Mouse (Mus musculus) midbrain, embryonic 14.5 days (tissue): ENCODE results near the gene Paxbp1. TPM values are rescaled to one million over a fixed set of nuclear protein-coding genes. Genes with fewer than 3 reads are reported as not detected.

ENCODE experiments used
- ATAC-seq: fragments of 200-750 bp; cut with Nextera tagmentation; 2 replicates; pipeline ENCODE4 v1.8.0; 2017; ENCODE audit warnings: moderate number of reproducible peaks, moderate library complexity; ENCODE audit not compliant: low FRiP score, low TSS enrichment
- DNase-seq: peaks from one replicate; pipeline ENCODE4 v3.0.0-alpha.2; 2015
- H3K27ac ChIP-seq: fragments of 300-500 bp; sonication (generic); replicated peaks from 2 replicates; pipeline ENCODE4 v1.5.1; 2014; ENCODE audit warnings: mild to moderate bottlenecking, low read depth, low read length, moderate library complexity
- H3K27me3 ChIP-seq: fragments of 300-500 bp; sonication (generic); 2 replicates; pipeline ENCODE4 v1.6.1; 2014; ENCODE audit warnings: low read length, control low read depth, mixed read lengths; ENCODE audit not compliant: control insufficient read depth, insufficient read depth
- H3K36me3 ChIP-seq: fragments of 300-500 bp; sonication (generic); 2 replicates; pipeline ENCODE4 v1.6.1; 2014; ENCODE audit warnings: low read length, control low read depth; ENCODE audit not compliant: control insufficient read depth, insufficient read depth
- H3K4me1 ChIP-seq: fragments of 300-500 bp; sonication (generic); 2 replicates; pipeline ENCODE4 v1.6.1; 2014; ENCODE audit warnings: mild to moderate bottlenecking, antibody characterized with exemption, low read length, control low read depth; ENCODE audit not compliant: control insufficient read depth, insufficient read depth
- H3K4me2 ChIP-seq: fragments of 300-500 bp; sonication (generic); 2 replicates; pipeline ENCODE4 v1.6.1; 2014; ENCODE audit warnings: mild to moderate bottlenecking, low read length, moderate library complexity
- H3K4me3 ChIP-seq: fragments of 300-500 bp; sonication (generic); replicated peaks from 2 replicates; pipeline ENCODE4 v1.5.1; 2014; ENCODE audit warnings: low read depth, low read length
- H3K9ac ChIP-seq: fragments of 300-500 bp; sonication (generic); replicated peaks from 2 replicates; pipeline ENCODE4 v1.6.1; 2014; ENCODE audit warnings: mild to moderate bottlenecking, low read length, moderate library complexity
- H3K9me3 ChIP-seq: fragments of 300-500 bp; sonication (generic); 2 replicates; pipeline ENCODE4 v1.6.1; 2016; ENCODE audit warnings: low read length, control low read depth, mixed read lengths; ENCODE audit not compliant: control insufficient read depth
- WGBS: fragments of 180-500 bp; shearing (Covaris S2); extraction: QIAGEN DNeasy Blood & Tissue Kit; methylation state at CpG from one replicate; pipeline ENCODE4 v1.1.7; 2014; 5-methylcytosine and 5-hydroxymethylcytosine counted together
- polyA plus RNA-seq: library from polyadenylated mRNA; unstranded; fragments of >200 nt; fragmentation: Nextera tagmentation; extraction: Ambion mirVana; gene quantifications from 2 replicates; pipeline ENCODE4 v1.2.1, GENCODE M21; 2014

Gene Paxbp1
- polyA plus RNA-seq, 1 experiment from 2014 or later = 96.8 TPM

- no peak for ATAC-seq
- no peak overlapping the region for H3K4me3 ChIP-seq
- H3K36me3 ChIP-seq = peaks cover 81% of the 10 kb centered on the region
- no peaks in the 10 kb centered on the region for H3K27me3 ChIP-seq
- no peaks in the 10 kb centered on the region for H3K4me1 ChIP-seq
- no peak for DNase-seq
- no peak overlapping the region for H3K27ac ChIP-seq
- H3K9me3 ChIP-seq = no peaks in the 10 kb centered on the region
- H3K9ac ChIP-seq = no peak overlapping the region
- WGBS = 95% methylated on average over 10 of the region's 10 CpGs
- no peak overlapping the region for H3K4me2 ChIP-seq
These were observed 8.5 kb downstream of the Paxbp1 start for GRCm38 (mm10) chr16:91035866-91036265.

GRCm38 (mm10) chr16:91030751-91031150 is 13.6 kb downstream of the Paxbp1 start:
- no peaks in the 10 kb centered on the region for H3K9me3 ChIP-seq
- H3K9ac ChIP-seq = no peak overlapping the region
- no peak overlapping the region for H3K4me2 ChIP-seq
- H3K27ac ChIP-seq = no peak overlapping the region
- 98% methylated on average over 4 of the region's 4 CpGs for WGBS
- H3K4me1 ChIP-seq = no peaks in the 10 kb centered on the region
- H3K4me3 ChIP-seq = no peak overlapping the region
- H3K36me3 ChIP-seq = peaks cover 90% of the 10 kb centered on the region
- no peaks in the 10 kb centered on the region for H3K27me3 ChIP-seq
- DNase-seq = no peak
- ATAC-seq = no peak

GRCm38 (mm10) chr16:91029901-91030300 is 14.4 kb downstream of the Paxbp1 start:
- no peaks in the 10 kb centered on the region for H3K9me3 ChIP-seq

GRCm38 (mm10) chr16:91029161-91029743 is 15.1 kb downstream of the Paxbp1 start:
- Histone ChIP-seq H3K4me3 (no peak overlapping the region), H3K27me3 (no peaks in the 10 kb centered on the region), H3K4me2 (no peak overlapping the region), H3K27ac (no peak overlapping the region), H3K9ac (no peak overlapping the region), H3K9me3 (no peaks in the 10 kb centered on the region), H3K4me1 (no peaks in the 10 kb centered on the region), H3K36me3 (peaks cover 92% of the 10 kb centered on the region)
- ATAC-seq (no peak), DNase-seq (no peak)
- WGBS = 89% methylated on average over 8 of the region's 8 CpGs

More at GRCm38 (mm10) chr16:91029901-91030300, 14.4 kb downstream of the Paxbp1 start:
- 93% methylated on average over 2 of the region's 2 CpGs for WGBS
- Histone ChIP-seq H3K27me3 (no peaks in the 10 kb centered on the region), H3K4me1 (no peaks in the 10 kb centered on the region), H3K4me2 (no peak overlapping the region), H3K27ac (no peak overlapping the region), H3K4me3 (no peak overlapping the region), H3K9ac (no peak overlapping the region), H3K36me3 (peaks cover 92% of the 10 kb centered on the region)
- no peak for ATAC-seq
- DNase-seq = no peak

- Histone ChIP-seq H3K4me1 (no peaks in the 10 kb centered on the region), H3K4me3 (no peak overlapping the region), H3K36me3 (peaks cover 88% of the 10 kb centered on the region), H3K9ac (no peak overlapping the region), H3K27me3 (no peaks in the 10 kb centered on the region), H3K27ac (no peak overlapping the region), H3K4me2 (no peak overlapping the region), H3K9me3 (no peaks in the 10 kb centered on the region)
- 87% methylated on average over 4 of the region's 4 CpGs for whole genome bisulfite sequencing
- DNase-seq (no peak), ATAC-seq (no peak)
These were observed 18.1 kb downstream of the Paxbp1 start for GRCm38 (mm10) chr16:91026290-91026689.

DNA sequence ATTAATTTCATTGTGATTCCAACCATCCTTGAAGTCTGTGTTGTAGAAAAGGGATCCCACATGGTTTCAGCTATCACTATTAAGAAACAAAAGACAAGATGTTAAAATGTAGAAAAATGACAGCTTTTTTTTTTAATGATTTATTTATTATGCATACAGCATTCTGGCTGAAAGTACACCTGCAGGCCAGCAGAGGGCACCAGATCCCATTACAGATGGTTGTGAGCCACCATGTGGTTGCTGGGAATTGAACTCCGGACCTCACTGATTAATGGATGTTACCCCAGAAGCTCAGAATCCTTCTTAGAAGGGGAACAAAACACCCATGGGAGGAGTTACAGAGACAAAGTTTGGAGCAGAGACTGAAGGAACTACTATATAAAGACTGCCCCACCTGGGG is 21.0 kb downstream of the Paxbp1 start:
- Histone ChIP-seq H3K36me3 (peaks cover 95% of the 10 kb centered on the region), H3K27ac (no peak overlapping the region), H3K4me1 (no peaks in the 10 kb centered on the region), H3K4me2 (no peak overlapping the region), H3K9me3 (no peaks in the 10 kb centered on the region), H3K9ac (no peak overlapping the region), H3K27me3 (no peaks in the 10 kb centered on the region), H3K4me3 (no peak overlapping the region)
- DNase-seq = peak; percentile 34
- WGBS = 79% methylated on average over 1 of the region's 1 CpGs
- no peak for ATAC-seq

GRCm38 (mm10) chr16:91020842-91021483 is 23.4 kb downstream of the Paxbp1 start:
- no peaks in the 10 kb centered on the region for H3K4me1 ChIP-seq
- no peaks in the 10 kb centered on the region for H3K9me3 ChIP-seq
- no peak overlapping the region for H3K4me2 ChIP-seq
- ATAC-seq (no peak), DNase-seq (no peak)
- 95% methylated on average over 10 of the region's 10 CpGs for WGBS
- no peak overlapping the region for H3K27ac ChIP-seq
- no peak overlapping the region for H3K4me3 ChIP-seq
- no peaks in the 10 kb centered on the region for H3K27me3 ChIP-seq
- no peak overlapping the region for H3K9ac ChIP-seq
- H3K36me3 ChIP-seq = peaks cover 90% of the 10 kb centered on the region

DNA sequence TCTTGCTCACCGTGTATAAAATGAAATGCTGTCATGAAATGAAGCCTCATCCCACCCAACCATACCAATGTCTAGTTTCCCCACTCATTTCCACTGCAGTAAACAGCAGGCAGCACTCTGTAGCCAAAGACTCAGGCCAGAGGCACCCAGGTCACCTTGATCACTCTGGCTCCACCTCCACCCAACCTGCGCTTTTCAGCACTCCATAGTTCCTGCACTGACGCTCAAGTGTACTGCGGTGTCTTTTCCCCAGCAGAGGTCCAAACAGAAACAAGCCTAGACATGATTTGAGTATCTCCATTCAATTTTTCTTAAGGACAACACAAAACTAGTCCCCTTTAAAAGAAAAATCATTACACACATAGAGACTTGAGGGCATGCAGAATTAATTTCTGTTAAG is 24.9 kb downstream of the Paxbp1 start:
- ATAC-seq (no peak), DNase-seq (no peak)
- 99% methylated on average over 4 of the region's 4 CpGs for WGBS
- no peak overlapping the region for H3K9ac ChIP-seq
- H3K4me1 ChIP-seq = no peaks in the 10 kb centered on the region
- H3K27ac ChIP-seq = no peak overlapping the region
- H3K4me2 ChIP-seq = no peak overlapping the region
- peaks cover 89% of the 10 kb centered on the region for H3K36me3 ChIP-seq
- no peaks in the 10 kb centered on the region for H3K9me3 ChIP-seq
- no peaks in the 10 kb centered on the region for H3K27me3 ChIP-seq
- H3K4me3 ChIP-seq = no peak overlapping the region

DNA sequence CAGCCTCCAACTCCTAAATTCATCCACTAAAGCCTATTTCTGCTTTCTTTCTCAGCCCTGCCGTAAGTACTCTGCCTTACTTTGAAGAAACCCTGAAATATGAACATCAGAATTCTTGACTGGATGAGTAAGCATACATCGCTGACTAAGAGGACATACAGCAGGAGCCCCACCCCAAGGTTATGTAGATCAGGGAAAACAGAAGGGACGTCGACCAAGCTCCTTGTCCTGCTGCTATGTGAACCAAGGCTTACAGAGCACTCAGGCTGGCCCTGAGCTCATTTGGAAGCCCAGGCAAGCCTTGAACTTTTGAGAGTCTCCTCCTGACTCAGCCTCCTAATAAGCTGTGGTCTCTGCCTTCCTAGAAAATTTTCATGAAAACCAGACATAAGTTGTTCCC is 28.6 kb downstream of the Paxbp1 start:
- peaks cover 72% of the 10 kb centered on the region for H3K36me3 ChIP-seq
- H3K4me1 ChIP-seq = 0 out of 2 replicates have a peak, but pooled peaks cover 5% of the 10 kb centered on the region
- H3K9ac ChIP-seq = no peak overlapping the region
- no peak for ATAC-seq
- no peak overlapping the region for H3K4me3 ChIP-seq
- no peak overlapping the region for H3K27ac ChIP-seq
- no peak overlapping the region for H3K4me2 ChIP-seq
- DNase-seq = no peak
- no peaks in the 10 kb centered on the region for H3K9me3 ChIP-seq
- 84% methylated on average over 4 of the region's 4 CpGs for WGBS
- no peaks in the 10 kb centered on the region for H3K27me3 ChIP-seq
